Mouse (Mus musculus): ENCODE data around the gene Chst15. TPM values are rescaled to one million over a fixed set of nuclear protein-coding genes. Genes with fewer than 3 reads are reported as not detected.
A peak's percentile ranks its signal among the peaks of the same experiment; 100 is the strongest.

Gene Chst15
- total and polyA plus RNA-seq, 3 experiments = 6.8 to 7.3 (median 7.0) TPM

DNA sequence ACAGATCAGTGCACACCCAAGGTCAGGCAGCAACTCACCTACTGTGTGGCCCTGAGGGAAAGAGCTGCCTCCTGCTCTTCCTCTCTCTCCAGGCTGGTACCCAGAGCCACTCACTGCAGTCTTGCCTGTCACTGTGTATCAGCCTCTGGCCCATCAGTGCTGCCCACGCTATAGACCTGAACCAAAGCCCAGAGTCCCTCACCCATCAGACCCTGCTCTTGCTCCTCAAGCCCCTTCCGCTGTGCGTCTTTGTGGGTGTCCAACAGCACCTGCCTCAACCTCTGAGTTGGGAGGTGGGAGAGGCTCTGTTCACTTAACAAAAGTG is 29.7 kb downstream of the Chst15 start:
- TF ChIP-seq EP300 (IDR thresholded peaks at IDR 0.05; ENCODE audit: insufficient read depth, low read depth, low read length) (no peak), POLR2A (IDR thresholded peaks at IDR 0.05; ENCODE audit: insufficient read depth, low read depth, low read length) (no peak), CTCF (IDR thresholded peaks at IDR 0.05) (no peak)
- intact Hi-C loops (cut with DNase I) = no loop called here

DNA sequence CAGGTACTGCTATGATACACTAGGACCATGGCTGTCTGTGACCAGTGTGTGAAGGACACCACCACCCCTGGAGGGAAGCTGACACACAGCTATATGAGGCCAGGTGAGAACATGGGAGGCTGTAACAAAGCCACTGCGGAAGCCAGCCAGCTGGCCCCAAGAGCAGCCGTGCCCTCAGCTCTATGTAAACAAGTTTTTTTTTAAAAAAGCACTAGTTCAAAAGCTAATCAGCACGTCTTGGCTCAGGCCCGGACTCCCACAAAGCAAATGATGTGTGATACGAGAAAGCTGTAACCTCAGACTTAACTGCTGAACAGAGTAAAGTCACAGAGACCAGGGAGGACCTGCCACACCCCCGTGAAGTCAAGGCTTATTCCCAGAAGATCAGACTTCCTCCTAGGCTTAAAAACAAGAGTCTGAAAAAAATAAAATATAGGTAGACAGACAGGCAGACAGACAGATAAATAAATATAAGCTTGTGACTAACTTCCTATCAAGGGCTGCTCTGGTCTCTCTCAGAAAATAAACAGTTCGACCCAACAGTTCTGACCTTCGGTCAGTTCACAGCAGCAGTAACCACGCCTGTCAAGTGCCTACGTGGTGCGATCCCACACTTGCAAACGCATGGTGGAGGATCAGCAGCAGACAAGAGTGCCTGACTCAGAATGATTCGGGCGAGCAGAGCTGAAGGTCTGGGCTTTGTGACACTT is 30.2 kb downstream of the Chst15 start:
- no peak overlapping the region for H3K4me3 ChIP-seq
- H3K27ac ChIP-seq = peak overlapping the region; percentile 36; the same call in 1 of the 2 replicates
- no peaks in the 10 kb centered on the region for H3K79me2 ChIP-seq (replicated peaks; ENCODE audit: control insufficient read depth, insufficient read depth, low read length)
- no peak for DNase-seq
- H3K27me3 ChIP-seq (ENCODE audit: control insufficient read depth, insufficient read depth, low read length) = no peaks in the 10 kb centered on the region
- TF ChIP-seq EP300 (IDR thresholded peaks at IDR 0.05; ENCODE audit: insufficient read depth, low read depth, low read length) (no peak), POLR2A (IDR thresholded peaks at IDR 0.05; ENCODE audit: insufficient read depth, low read depth, low read length) (no peak), CTCF (IDR thresholded peaks at IDR 0.05) (no peak)
- no peak overlapping the region for H3K9ac ChIP-seq (ENCODE audit: low read depth, low read length)
- intact Hi-C loops (cut with DNase I) = no loop called here
- 40% methylated on average over 14 of the region's 14 CpGs for WGBS
- H3K36me3 ChIP-seq (ENCODE audit: control insufficient read depth, insufficient read depth, low read length) = no peaks in the 10 kb centered on the region
- peaks cover 20% of the 10 kb centered on the region for H3K4me1 ChIP-seq (ENCODE audit: control insufficient read depth, insufficient read depth, low read length)

More for the DNA sequence above, 29.7 kb downstream of the Chst15 start:
- Histone ChIP-seq H3K9ac (ENCODE audit: low read depth, low read length) (no peak overlapping the region), H3K4me3 (no peak overlapping the region), H3K27me3 (ENCODE audit: control insufficient read depth, insufficient read depth, low read length) (no peaks in the 10 kb centered on the region), H3K79me2 (replicated peaks; ENCODE audit: control insufficient read depth, insufficient read depth, low read length) (no peaks in the 10 kb centered on the region), H3K36me3 (ENCODE audit: control insufficient read depth, insufficient read depth, low read length) (no peaks in the 10 kb centered on the region), H3K27ac (no peak overlapping the region), H3K4me1 (ENCODE audit: control insufficient read depth, insufficient read depth, low read length) (peaks cover 20% of the 10 kb centered on the region)
- 87% methylated on average over 3 of the region's 3 CpGs for WGBS
- no peak for DNase-seq

DNA sequence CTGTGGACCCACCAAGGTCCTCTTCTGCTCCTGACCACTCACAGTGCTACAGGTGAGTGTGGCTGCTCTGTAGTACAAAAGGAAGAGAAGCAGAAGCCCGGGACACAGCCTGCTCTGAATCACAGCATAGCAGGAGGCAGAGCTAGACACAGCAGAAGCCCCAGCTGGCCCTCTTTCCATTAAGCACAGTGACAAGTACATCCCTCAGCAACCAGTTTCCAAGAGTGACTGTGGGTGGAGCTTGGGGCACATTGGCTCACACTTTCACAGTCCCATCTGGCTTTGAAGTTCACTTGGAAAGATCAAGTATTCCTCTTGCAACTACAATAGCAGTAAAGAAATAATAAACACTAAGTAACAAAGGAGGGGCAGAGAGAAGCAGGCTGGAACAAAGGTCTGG is 32.2 kb downstream of the Chst15 start:
- intact Hi-C loops (cut with DNase I) = no loop called here
- no peak overlapping the region for H3K9ac ChIP-seq (ENCODE audit: low read depth, low read length)
- no peak overlapping the region for H3K27ac ChIP-seq
- WGBS = 21% methylated on average over 1 of the region's 1 CpGs
- no peaks in the 10 kb centered on the region for H3K79me2 ChIP-seq (replicated peaks; ENCODE audit: control insufficient read depth, insufficient read depth, low read length)
- no peaks in the 10 kb centered on the region for H3K36me3 ChIP-seq (ENCODE audit: control insufficient read depth, insufficient read depth, low read length)
- no peaks in the 10 kb centered on the region for H3K27me3 ChIP-seq (ENCODE audit: control insufficient read depth, insufficient read depth, low read length)
- DNase-seq = no peak
- no peak overlapping the region for H3K4me3 ChIP-seq
- TF ChIP-seq EP300 (IDR thresholded peaks at IDR 0.05; ENCODE audit: insufficient read depth, low read depth, low read length) (no peak), CTCF (IDR thresholded peaks at IDR 0.05) (no peak), POLR2A (IDR thresholded peaks at IDR 0.05; ENCODE audit: insufficient read depth, low read depth, low read length) (no peak)
- H3K4me1 ChIP-seq (ENCODE audit: control insufficient read depth, insufficient read depth, low read length) = peaks cover 20% of the 10 kb centered on the region

DNA sequence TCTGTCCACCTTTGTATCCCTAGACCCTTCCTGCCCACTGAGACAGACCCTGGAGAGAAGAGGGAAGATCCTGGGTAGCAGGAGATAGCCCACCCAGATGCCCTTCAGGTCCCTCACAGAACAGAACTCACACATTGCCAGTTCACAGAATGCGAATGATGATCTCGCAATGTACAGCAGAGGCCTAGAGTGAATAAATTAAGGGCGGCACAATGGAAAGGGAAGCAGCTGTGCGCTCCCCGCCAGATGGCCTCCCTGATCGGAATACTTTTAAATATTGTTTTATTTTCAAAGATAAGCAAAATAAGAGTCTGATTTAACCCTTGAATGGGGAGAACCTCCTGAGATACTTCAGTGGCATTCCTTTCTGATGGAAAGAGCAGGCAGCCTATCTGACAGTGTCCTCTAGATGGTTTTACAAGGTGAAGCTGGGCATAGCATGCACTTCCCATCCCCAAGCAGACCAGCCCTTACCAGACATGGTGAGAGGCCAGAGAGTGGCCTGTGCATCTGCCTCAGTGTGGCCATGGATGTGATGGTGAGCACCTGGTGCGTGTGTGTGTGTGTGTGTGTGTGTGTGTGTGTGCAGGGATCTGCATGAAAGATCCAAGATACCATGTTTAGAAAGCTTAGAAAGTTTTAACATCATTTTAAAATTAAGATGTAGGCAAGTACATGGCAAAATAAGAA is 32.8 kb downstream of the Chst15 start:
- Histone ChIP-seq H3K9ac (ENCODE audit: low read depth, low read length) (no peak overlapping the region), H3K27ac (no peak overlapping the region), H3K4me1 (ENCODE audit: control insufficient read depth, insufficient read depth, low read length) (peaks cover 20% of the 10 kb centered on the region), H3K27me3 (ENCODE audit: control insufficient read depth, insufficient read depth, low read length) (no peaks in the 10 kb centered on the region), H3K79me2 (replicated peaks; ENCODE audit: control insufficient read depth, insufficient read depth, low read length) (no peaks in the 10 kb centered on the region), H3K4me3 (no peak overlapping the region), H3K36me3 (ENCODE audit: control insufficient read depth, insufficient read depth, low read length) (no peaks in the 10 kb centered on the region)
- intact Hi-C loops (cut with DNase I) = no loop called here
- TF ChIP-seq POLR2A (IDR thresholded peaks at IDR 0.05; ENCODE audit: insufficient read depth, low read depth, low read length) (no peak), CTCF (IDR thresholded peaks at IDR 0.05) (0 out of 2 replicates have a peak, but pooled peaks have one; percentile 3)
- WGBS = 57% methylated on average over 7 of the region's 7 CpGs
- no peak for DNase-seq

DNA sequence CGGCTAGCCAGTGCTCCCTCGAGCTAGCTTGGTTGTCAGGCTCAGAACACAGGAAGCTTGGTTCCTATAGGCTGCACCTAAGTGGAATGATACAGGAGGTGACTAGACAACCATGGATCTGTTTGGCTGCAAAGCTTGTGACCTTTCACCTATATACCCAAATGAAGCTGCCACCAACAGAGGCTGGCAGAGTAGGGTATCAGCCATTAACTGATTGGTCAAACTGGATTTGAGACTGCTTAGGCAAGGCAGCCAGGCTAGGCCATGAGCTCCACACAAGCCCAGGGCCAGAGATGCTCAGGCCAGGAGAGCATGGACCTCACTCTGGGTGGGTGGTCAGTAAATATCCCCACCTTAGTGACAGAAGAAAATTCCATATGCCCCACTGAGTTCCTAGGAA is 34.5 kb downstream of the Chst15 start:
- Histone ChIP-seq H3K36me3 (ENCODE audit: control insufficient read depth, insufficient read depth, low read length) (no peaks in the 10 kb centered on the region), H3K9ac (ENCODE audit: low read depth, low read length) (no peak overlapping the region), H3K4me3 (no peak overlapping the region), H3K79me2 (replicated peaks; ENCODE audit: control insufficient read depth, insufficient read depth, low read length) (no peaks in the 10 kb centered on the region), H3K27ac (no peak overlapping the region), H3K4me1 (ENCODE audit: control insufficient read depth, insufficient read depth, low read length) (peaks cover 25% of the 10 kb centered on the region), H3K27me3 (ENCODE audit: control insufficient read depth, insufficient read depth, low read length) (no peaks in the 10 kb centered on the region)
- intact Hi-C loops (cut with DNase I) = no loop called here
- 64% methylated on average over 2 of the region's 2 CpGs for WGBS
- TF ChIP-seq POLR2A (IDR thresholded peaks at IDR 0.05; ENCODE audit: insufficient read depth, low read depth, low read length) = no peak
- TF ChIP-seq CTCF (IDR thresholded peaks at IDR 0.05) = no peak
- no peak for TF ChIP-seq EP300 (IDR thresholded peaks at IDR 0.05; ENCODE audit: insufficient read depth, low read depth, low read length)
- no peak for DNase-seq

DNA sequence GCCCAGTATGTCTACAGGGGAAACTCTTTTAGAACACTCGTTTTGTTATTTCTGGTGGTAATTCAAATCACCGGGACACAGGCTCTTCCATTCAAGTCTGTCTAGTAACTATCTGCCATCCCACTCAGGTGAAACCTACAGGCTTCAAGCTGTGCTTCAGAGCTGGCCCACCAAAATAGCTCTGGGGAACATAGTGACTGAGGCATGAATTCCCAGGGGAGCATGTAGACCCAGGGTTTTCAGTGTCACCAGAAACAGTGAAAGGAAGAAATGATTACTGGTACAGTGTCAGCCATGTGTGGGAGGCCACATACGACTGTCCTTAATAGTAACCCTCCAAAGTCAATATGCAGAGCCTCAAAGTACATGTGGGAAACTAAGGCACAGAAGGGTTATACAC is 34.9 kb downstream of the Chst15 start:
- peaks cover 22% of the 10 kb centered on the region for H3K4me1 ChIP-seq (ENCODE audit: control insufficient read depth, insufficient read depth, low read length)
- no peak for TF ChIP-seq EP300 (IDR thresholded peaks at IDR 0.05; ENCODE audit: insufficient read depth, low read depth, low read length)
- no peak for TF ChIP-seq POLR2A (IDR thresholded peaks at IDR 0.05; ENCODE audit: insufficient read depth, low read depth, low read length)
- no peak for TF ChIP-seq CTCF (IDR thresholded peaks at IDR 0.05)
- no peak overlapping the region for H3K27ac ChIP-seq
- WGBS = 77% methylated on average over 3 of the region's 3 CpGs
- no peak overlapping the region for H3K9ac ChIP-seq (ENCODE audit: low read depth, low read length)
- no peak overlapping the region for H3K4me3 ChIP-seq
- intact Hi-C loops (cut with DNase I) = no loop called here
- H3K36me3 ChIP-seq (ENCODE audit: control insufficient read depth, insufficient read depth, low read length) = no peaks in the 10 kb centered on the region
- H3K27me3 ChIP-seq (ENCODE audit: control insufficient read depth, insufficient read depth, low read length) = no peaks in the 10 kb centered on the region
- DNase-seq = no peak
- no peaks in the 10 kb centered on the region for H3K79me2 ChIP-seq (replicated peaks; ENCODE audit: control insufficient read depth, insufficient read depth, low read length)

Data from heart, adult 2 months (tissue).